Mouse (Mus musculus): ENCODE data around the gene Tmem86b.

DNA sequence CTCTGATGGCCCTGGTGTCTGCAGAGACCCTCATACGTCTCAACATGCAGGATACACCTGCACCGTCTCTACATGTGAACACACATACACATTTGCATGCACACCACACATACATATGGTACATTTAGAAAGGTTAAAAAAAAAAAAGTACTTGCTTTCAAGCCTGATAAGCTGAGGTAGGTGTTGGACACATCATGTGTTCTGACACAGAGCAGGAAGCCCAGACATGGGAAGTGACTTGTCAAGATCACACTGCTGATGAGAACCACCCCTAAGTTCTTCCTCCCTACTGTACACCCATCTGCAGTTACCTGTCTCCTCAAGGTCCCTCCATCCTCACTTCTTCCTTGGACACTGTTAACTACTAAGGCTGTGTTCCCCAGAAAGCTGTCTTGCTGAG lies 5.3 kb downstream of the Tmem86b start:
- TF ChIP-seq CTCF (IDR thresholded peaks at IDR 0.05; ENCODE audit: control insufficient read depth, insufficient read depth, insufficient read length) (no peak), USF1 (IDR thresholded peaks at IDR 0.05; ENCODE audit: low read depth) (no peak), MAX (IDR thresholded peaks at IDR 0.05) (no peak)

Measured in C2C12 (cell line).